Mouse (Mus musculus) CH12.LX (cell line): Measurements from ENCODE around the gene Otogl. TPM values are rescaled to one million over a fixed set of nuclear protein-coding genes. Genes with fewer than 3 reads are reported as not detected.

Experiments
- DNase-seq: peaks from one replicate; pipeline ENCODE4 v3.0.0-alpha.2; 2013; ENCODE audit errors: extremely low read depth
- H3K27ac ChIP-seq: 2 replicates; pipeline ENCODE4 v1.5.1; 2012; ENCODE audit warnings: low read depth, mild to moderate bottlenecking, control low read depth, moderate library complexity; ENCODE audit not compliant: insufficient read depth
- H3K27me3 ChIP-seq: replicated peaks from 2 replicates; pipeline ENCODE3; 2012; ENCODE audit warnings: inconsistent platforms
- H3K36me3 ChIP-seq, 2 experiments: replicated peaks in 1 of 2; 2 replicates each; pipeline versions ENCODE3 to v1.6.1; 2012; ENCODE audit warnings: inconsistent platforms in 1 of 2, low read length in 1 of 2, mild to moderate bottlenecking in 1 of 2, mixed read lengths in 1 of 2, moderate library complexity in 1 of 2; ENCODE audit not compliant: control insufficient read depth in 1 of 2, insufficient read depth in 1 of 2
- H3K4me1 ChIP-seq, 2 experiments: 2 replicates each; pipeline ENCODE4 v1.6.1; 2012; ENCODE audit warnings: inconsistent platforms in 1 of 2, moderate library complexity in 1 of 2; ENCODE audit not compliant: insufficient read depth in 2 of 2, control insufficient read depth in 1 of 2
- H3K4me2 ChIP-seq: 2 replicates; pipeline ENCODE4 v1.6.1; 2012; ENCODE audit warnings: low read depth, mild to moderate bottlenecking, control low read depth; ENCODE audit not compliant: poor library complexity, insufficient read depth, severe bottlenecking
- H3K4me3 ChIP-seq, 3 experiments: fragments of 150-350 bp in 1 of 3; sonication (generic) in 1 of 3; replicated peaks in 1 of 3; 2 replicates each; pipeline versions ENCODE3 to v1.5.1; 2011 to 2012; ENCODE audit warnings: low read depth in 2 of 3, low read length in 2 of 3, mild to moderate bottlenecking in 2 of 3, moderate library complexity in 2 of 3, control low read depth in 1 of 3, improper control_type of control experiment in 1 of 3, inconsistent platforms in 1 of 3, mixed read lengths in 1 of 3; ENCODE audit not compliant: poor library complexity in 1 of 3
- H3K79me2 ChIP-seq: replicated peaks from 2 replicates; pipeline ENCODE4 v1.6.1; 2012; ENCODE audit warnings: mild to moderate bottlenecking, moderate library complexity; ENCODE audit not compliant: control insufficient read depth, poor library complexity, insufficient read depth, severe bottlenecking; ENCODE audit errors: extremely low read depth
- H3K9ac ChIP-seq: 2 replicates; pipeline ENCODE4 v1.6.1; 2012; ENCODE audit warnings: low read depth, mild to moderate bottlenecking, control low read depth, moderate library complexity; ENCODE audit not compliant: insufficient read depth
- H3K9me3 ChIP-seq: replicated peaks from 2 replicates; pipeline ENCODE3; 2012; ENCODE audit warnings: low read length, inconsistent platforms, mixed read lengths
- BHLHE40 ChIP-seq: IDR thresholded peaks from 2 replicates; pipeline ENCODE4 v1.6.1; 2011; ENCODE audit warnings: mild to moderate bottlenecking, low read depth, low read length, improper control_type of control experiment
- CHD2 ChIP-seq: IDR thresholded peaks from 2 replicates; pipeline ENCODE4 v1.6.1; 2011; ENCODE audit warnings: low read length, improper control_type of control experiment
- E2F4 ChIP-seq: IDR thresholded peaks from 2 replicates; pipeline ENCODE4 v1.6.1; 2011; ENCODE audit warnings: low read depth, low read length, improper control_type of control experiment; ENCODE audit not compliant: insufficient replicate concordance
- GABPA ChIP-seq: IDR thresholded peaks from 2 replicates; pipeline ENCODE4 v1.6.1; 2012; ENCODE audit warnings: low read depth, low read length, improper control_type of control experiment, inconsistent platforms; ENCODE audit not compliant: insufficient replicate concordance
- HCFC1 ChIP-seq: IDR thresholded peaks from 2 replicates; pipeline ENCODE4 v1.6.1; 2012; ENCODE audit warnings: low read depth, mild to moderate bottlenecking, inconsistent platforms, low read length, improper control_type of control experiment
- IRF4 ChIP-seq: IDR thresholded peaks from 2 replicates; pipeline ENCODE4 v1.6.1; 2014; ENCODE audit warnings: low read depth, mild to moderate bottlenecking, inconsistent platforms, low read length, improper control_type of control experiment
- JUN ChIP-seq: IDR thresholded peaks from 2 replicates; pipeline ENCODE4 v1.6.1; 2011; ENCODE audit warnings: low read depth, mild to moderate bottlenecking, low read length, improper control_type of control experiment, moderate library complexity; ENCODE audit not compliant: insufficient read depth
- JUND ChIP-seq: conservative IDR thresholded peaks from 2 replicates; pipeline ENCODE4 v1.6.1; 2011; ENCODE audit warnings: low read depth, low read length, improper control_type of control experiment
- KAT2A ChIP-seq: IDR thresholded peaks from 2 replicates; pipeline ENCODE4 v1.6.1; 2012; ENCODE audit warnings: low read length, improper control_type of control experiment, inconsistent platforms; ENCODE audit not compliant: insufficient replicate concordance
- MAZ ChIP-seq: IDR thresholded peaks from 2 replicates; pipeline ENCODE4 v1.6.1; 2012; ENCODE audit warnings: low read depth, mild to moderate bottlenecking, inconsistent platforms, low read length, improper control_type of control experiment, moderate library complexity
- MYC ChIP-seq: IDR thresholded peaks from 2 replicates; pipeline ENCODE4 v1.6.1; 2011; ENCODE audit warnings: low read depth, mild to moderate bottlenecking, improper control_type of control experiment, low read length
- POLR2AphosphoS2 ChIP-seq: IDR thresholded peaks from 2 replicates; pipeline ENCODE4 v1.6.1; 2011; ENCODE audit warnings: low read depth, low read length, improper control_type of control experiment
- RCOR1 ChIP-seq: conservative IDR thresholded peaks from 2 replicates; pipeline ENCODE4 v1.6.1; 2012; ENCODE audit warnings: low read depth, mild to moderate bottlenecking, inconsistent platforms, low read length, improper control_type of control experiment
- SIN3A ChIP-seq: IDR thresholded peaks from 2 replicates; pipeline ENCODE4 v1.6.1; 2012; ENCODE audit warnings: low read length, improper control_type of control experiment, inconsistent platforms
- SMC3 ChIP-seq: IDR thresholded peaks from 2 replicates; pipeline ENCODE4 v1.6.1; 2011; ENCODE audit warnings: low read depth, low read length, improper control_type of control experiment
- TCF12 ChIP-seq: IDR thresholded peaks from 2 replicates; pipeline ENCODE4 v1.6.1; 2014; ENCODE audit warnings: low read depth, mild to moderate bottlenecking, inconsistent platforms, low read length, improper control_type of control experiment
- UBTF ChIP-seq: IDR thresholded peaks from 2 replicates; pipeline ENCODE4 v1.6.1; 2012; ENCODE audit warnings: low read depth, mild to moderate bottlenecking, inconsistent platforms, low read length, improper control_type of control experiment, moderate library complexity
- ZKSCAN1 ChIP-seq: IDR thresholded peaks from 2 replicates; pipeline ENCODE4 v1.6.1; 2012; ENCODE audit warnings: low read depth, inconsistent platforms, low read length, improper control_type of control experiment, borderline replicate concordance
- ZMIZ1 ChIP-seq: IDR thresholded peaks from 2 replicates; pipeline ENCODE4 v1.6.1; 2012; ENCODE audit warnings: low read depth, mild to moderate bottlenecking, inconsistent platforms, low read length, improper control_type of control experiment
- dilution Hi-C: fragments of 300-500 bp; cut with MboI; formaldehyde crosslinking; loops from 2 replicates; pipeline ENCODE4 v1.14.3; 2020; ENCODE audit warnings: low sequenced_read_pairs; ENCODE audit not compliant: extremely low pct_unique_long_range_greater_than_20kb, extremely low pct_ligation_motif_present
- in situ Hi-C: fragments of 300-500 bp; cut with MboI; formaldehyde crosslinking; loops from 3 replicates; pipeline ENCODE4 v1.14.3; 2019; ENCODE audit warnings: low sequenced_read_pairs, low pct_ligation_motif_present, low pct_unique_long_range_greater_than_20kb, mixed read lengths
- polyA plus RNA-seq: library from polyadenylated mRNA; unstranded; fragments of >175 nt; gene quantifications from 2 replicates; pipeline ENCODE4 v1.2.1, GENCODE M21; 2012; ENCODE audit warnings: low read depth; ENCODE audit not compliant: insufficient read length
- total RNA-seq, 2 experiments: library from RNA; depleted of rRNA; stranded (reverse); fragments of 300-350 nt in 1 of 2; fragments of >200 nt in 1 of 2; gene quantifications; 2 replicates each; pipeline ENCODE4 v1.2.3; 2012 to 2014

The Otogl gene
- total and polyA plus RNA-seq, 3 experiments: 1.1 to 3.2 (median 2.1) TPM

DNA sequence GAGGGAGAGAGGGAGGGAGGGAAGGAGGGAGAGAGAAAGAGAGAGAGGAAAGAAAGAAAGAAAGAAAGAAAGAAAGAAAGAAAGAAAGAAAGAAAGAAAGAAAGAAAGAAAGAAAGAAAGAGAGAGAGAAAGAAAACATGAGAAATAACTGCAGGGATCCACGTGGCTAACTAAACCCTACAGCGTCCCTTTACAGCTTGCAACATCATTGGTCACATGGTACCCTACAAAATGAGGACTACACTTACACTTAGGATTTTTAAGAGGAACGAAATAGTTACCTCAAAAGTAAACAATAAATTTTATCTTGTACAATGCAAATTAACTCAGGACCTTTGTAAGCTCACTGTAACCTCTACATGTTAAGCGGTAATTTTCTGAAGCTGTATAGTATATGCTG, 15.8 kb downstream of the Otogl start:
- Histone ChIP-seq H3K9ac (no peak overlapping the region), H3K27me3 (no peaks in the 10 kb centered on the region), H3K4me3 (no peak overlapping the region)
- TF ChIP-seq HCFC1 (no peak), ZKSCAN1 (no peak), IRF4 (no peak), KAT2A (no peak), ZMIZ1 (no peak), UBTF (no peak)
- TF ChIP-seq, all 38 proteins: peak for 0
- peaks cover 0 to 15% of the 10 kb centered on the region in 2 experiments; a peak in 2 of 4 replicates for H3K4me1 ChIP-seq
- H3K36me3 ChIP-seq: no peaks in the 10 kb centered on the region
- in situ Hi-C loops (no loop called here), dilution Hi-C loops (no loop called here)
- DNase-seq: no peak
- H3K9me3 ChIP-seq: no peaks in the 10 kb centered on the region
- H3K4me2 ChIP-seq: no peak overlapping the region
- no peaks in the 10 kb centered on the region for H3K79me2 ChIP-seq
- H3K27ac ChIP-seq: no peak overlapping the region

DNA sequence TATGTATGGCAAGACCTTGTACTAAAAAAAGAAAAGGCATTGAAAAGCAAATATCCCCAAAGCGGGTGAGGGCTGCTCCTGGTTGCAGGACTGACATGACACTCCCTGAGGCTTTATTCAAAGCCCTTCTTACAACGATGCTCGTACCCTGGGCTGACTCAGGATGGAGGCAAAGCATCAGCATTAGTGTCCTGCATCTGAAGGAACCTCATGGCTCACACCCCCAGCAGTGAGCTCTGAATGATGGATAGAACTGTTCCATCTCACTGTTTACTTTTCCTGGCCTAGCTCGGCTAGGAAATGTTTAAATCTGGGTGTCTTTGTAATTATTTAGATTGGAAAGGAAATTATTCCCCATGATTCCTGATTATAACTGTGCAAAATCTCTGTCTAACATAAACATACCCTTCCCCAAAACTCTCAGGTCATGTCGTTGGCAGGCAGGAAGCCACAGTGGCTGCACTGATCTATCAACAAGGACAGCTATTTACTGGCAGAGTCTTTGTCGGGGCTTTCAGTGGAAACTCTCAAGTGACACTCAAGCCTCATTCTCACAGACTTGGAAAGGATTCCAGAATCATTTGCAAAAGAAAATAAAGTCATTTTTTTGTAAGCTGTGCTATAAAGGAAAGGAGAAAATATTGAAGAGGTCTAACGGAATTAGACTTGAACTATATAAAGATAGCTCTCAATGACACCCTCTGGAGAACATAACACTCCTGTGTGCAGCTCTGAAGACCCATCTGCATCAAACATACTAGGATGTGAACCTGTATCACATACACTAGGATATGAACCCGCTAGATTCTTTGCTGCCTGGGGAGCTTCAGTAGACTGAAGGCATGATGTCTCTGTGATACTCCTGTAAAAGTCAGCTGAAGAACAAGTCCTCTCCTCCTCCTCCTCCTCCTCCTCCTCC, 17.0 kb downstream of the Otogl start:
- no peak for DNase-seq
- Histone ChIP-seq H3K4me3 (no peak overlapping the region), H3K9ac (no peak overlapping the region), H3K4me1 (peaks cover 0 to 4% of the 10 kb centered on the region in 2 experiments; a peak in 1 of 4 replicates), H3K27me3 (no peaks in the 10 kb centered on the region), H3K9me3 (no peaks in the 10 kb centered on the region), H3K79me2 (no peaks in the 10 kb centered on the region), H3K36me3 (no peaks in the 10 kb centered on the region), H3K4me2 (no peak overlapping the region), H3K27ac (no peak overlapping the region)
- TF ChIP-seq GABPA (no peak), BHLHE40 (no peak), CHD2 (no peak), TCF12 (no peak), HCFC1 (no peak), MYC (no peak)
- dilution Hi-C loops (no loop called here), in situ Hi-C loops (no loop called here)

DNA sequence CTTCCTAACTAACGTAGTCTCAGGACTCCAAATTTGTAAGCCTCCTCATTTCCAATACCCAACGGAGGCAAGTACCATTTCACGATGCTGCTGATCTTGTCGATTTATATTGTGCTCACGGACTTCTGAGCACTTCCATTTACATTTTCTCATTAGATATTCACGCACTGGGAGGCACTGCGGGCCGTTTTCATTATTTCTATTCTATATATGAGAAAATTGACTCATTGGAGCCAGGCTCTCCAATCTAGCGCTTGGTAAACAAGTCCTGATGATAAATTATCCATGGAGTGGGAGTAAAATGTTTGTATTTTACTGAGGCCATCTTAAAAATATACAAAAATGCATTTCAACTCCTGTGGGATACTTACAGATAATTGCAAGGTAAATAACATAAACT, 21.5 kb downstream of the Otogl start:
- H3K27me3 ChIP-seq: no peaks in the 10 kb centered on the region
- H3K36me3 ChIP-seq: no peaks in the 10 kb centered on the region
- no peak overlapping the region for H3K27ac ChIP-seq
- dilution Hi-C loops: no loop called here
- H3K9me3 ChIP-seq: no peaks in the 10 kb centered on the region
- in situ Hi-C loops: no loop called here
- no peak overlapping the region for H3K4me3 ChIP-seq
- H3K4me1 ChIP-seq: no peaks in the 10 kb centered on the region
- H3K4me2 ChIP-seq: no peak overlapping the region
- no peaks in the 10 kb centered on the region for H3K79me2 ChIP-seq
- no peak for DNase-seq
- no peak overlapping the region for H3K9ac ChIP-seq
- TF ChIP-seq GABPA (no peak), SIN3A (no peak), HCFC1 (no peak), JUN (no peak), POLR2AphosphoS2 (no peak), IRF4 (no peak), ZMIZ1 (no peak), RCOR1 (no peak), BHLHE40 (no peak), MAZ (no peak), JUND (no peak), E2F4 (no peak), SMC3 (no peak)
